8 mouse cellular contexts compared by ENCODE assay signal in the genomic region with DNA sequence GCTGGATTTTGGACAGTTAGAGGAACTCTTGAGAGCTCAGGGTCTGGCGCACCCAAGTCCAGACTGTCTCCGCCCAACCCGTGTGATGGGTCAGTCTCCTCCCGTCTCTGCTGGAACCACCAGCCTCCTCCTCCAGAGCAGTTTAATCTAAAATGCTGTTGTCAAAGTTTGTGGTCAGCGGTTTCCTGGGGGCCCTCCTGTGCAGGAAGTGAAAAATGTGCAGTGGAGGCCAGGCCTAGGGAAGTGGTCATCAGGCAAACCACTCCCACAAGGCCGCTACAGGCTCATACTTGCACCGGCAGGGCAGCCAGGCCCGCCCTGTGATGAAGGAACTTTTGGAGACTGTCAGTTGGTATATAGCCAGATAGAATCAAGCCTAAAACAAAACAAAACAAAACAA. TPM values are rescaled to one million over a fixed set of nuclear protein-coding genes. Genes with fewer than 3 reads are reported as not detected.
DNase-seq lines count a peak whose midpoint lies in the region; ATAC-seq and TF ChIP-seq lines count a peak whose summit lies in the region.

No protein-coding gene starts in this region.

- no peak overlapping the region for H3K4me3 ChIP-seq in lung, embryonic 14.5 days (ENCODE audit: low read depth, low read length)
- no peak overlapping the region for H3K4me3 ChIP-seq in lung, adult 2 months (replicated peaks; ENCODE audit: extremely low read depth, low read depth, low read length)
- no peak overlapping the region for H3K4me3 ChIP-seq in thymus, adult 2 months (ENCODE audit: control insufficient read depth, insufficient read depth, low read length)
- H3K4me3 ChIP-seq in hindbrain, embryonic 16.5 days (ENCODE audit: low read length) = no peak overlapping the region

- H3K9me3 ChIP-seq in lung, embryonic 14.5 days (ENCODE audit: low read depth, low read length) = no peaks in the 10 kb centered on the region; the same call in 1 of the 2 replicates
- H3K9me3 ChIP-seq in hindbrain, embryonic 16.5 days (ENCODE audit: control insufficient read depth, low read length) = peaks cover 2% of the 10 kb centered on the region; the same call in 1 of the 2 replicates

- H3K4me2 ChIP-seq in lung, embryonic 14.5 days = no peak overlapping the region
- H3K4me2 ChIP-seq in hindbrain, embryonic 16.5 days (ENCODE audit: low read length) = no peak overlapping the region

- TF ChIP-seq CTCF in lung, embryonic 14.5 days (IDR thresholded peaks at IDR 0.05; ENCODE audit: low read depth) = no peak
- TF ChIP-seq CTCF in lung, adult 2 months (IDR thresholded peaks at IDR 0.05; ENCODE audit: insufficient read depth, low read length) = no peak
- no peak for TF ChIP-seq CTCF in thymus, adult 2 months (IDR thresholded peaks at IDR 0.05; ENCODE audit: borderline replicate concordance, control insufficient read depth, extremely low read depth, insufficient read depth, low read length, poor library complexity)

- no peak for ATAC-seq in lung, embryonic 14.5 days (ENCODE audit: insufficient read depth)
- no peak for ATAC-seq in hindbrain, embryonic 16.5 days

- peaks cover 6% of the 10 kb centered on the region for H3K27me3 ChIP-seq in lung, embryonic 14.5 days (ENCODE audit: insufficient read depth, low read length)
- no peaks in the 10 kb centered on the region for H3K27me3 ChIP-seq in thymus, adult 2 months (ENCODE audit: control insufficient read depth, insufficient read depth, low read length)
- H3K27me3 ChIP-seq in hindbrain, embryonic 16.5 days (replicated peaks; ENCODE audit: control insufficient read depth, insufficient read depth, low read length) = peaks cover 15% of the 10 kb centered on the region

- TF ChIP-seq POLR2A in lung, adult 2 months (IDR thresholded peaks at IDR 0.05; ENCODE audit: borderline replicate concordance, extremely low read depth, low read depth, low read length) = no peak
- TF ChIP-seq POLR2A in thymus, adult 2 months (IDR thresholded peaks at IDR 0.05; ENCODE audit: control insufficient read depth, extremely low read depth, insufficient read depth, low read length, poor library complexity) = no peak

- H3K4me1 ChIP-seq in lung, embryonic 14.5 days (ENCODE audit: insufficient read depth) = peaks cover 8% of the 10 kb centered on the region
- H3K4me1 ChIP-seq in lung, adult 2 months (ENCODE audit: control insufficient read depth, insufficient read depth, low read length) = peaks cover 2% of the 10 kb centered on the region; the same call in 1 of the 2 replicates
- peaks cover 38% of the 10 kb centered on the region for H3K4me1 ChIP-seq in thymus, adult 2 months (replicated peaks; ENCODE audit: control insufficient read depth, insufficient read depth, low read length)
- H3K4me1 ChIP-seq in hindbrain, embryonic 16.5 days (ENCODE audit: control insufficient read depth, insufficient read depth, low read depth, low read length) = peaks cover 16% of the 10 kb centered on the region

- H3K27ac ChIP-seq in lung, embryonic 14.5 days (ENCODE audit: low read depth) = no peak overlapping the region
- H3K27ac ChIP-seq in thymus, adult 2 months (ENCODE audit: control insufficient read depth, insufficient read depth, low read length) = no peak overlapping the region
- H3K27ac ChIP-seq in hindbrain, embryonic 16.5 days (ENCODE audit: low read depth, low read length) = no peak overlapping the region

- intact Hi-C loops in heart, postnatal 25 days (cut with DNase I) = no loop called here

- 79% methylated on average over 8 of the region's 8 CpGs for WGBS in lung, embryonic 14.5 days
- WGBS in lung, adult 2 months = 76% methylated on average over 8 of the region's 8 CpGs
- WGBS in thymus, adult 2 months = 29% methylated on average over 8 of the region's 8 CpGs
- WGBS in hindbrain, embryonic 16.5 days = 88% methylated on average over 8 of the region's 8 CpGs

- no peak overlapping the region for H3K9ac ChIP-seq in lung, embryonic 14.5 days
- no peak overlapping the region for H3K9ac ChIP-seq in hindbrain, embryonic 16.5 days (ENCODE audit: low read depth, low read length)

- peak; percentile 32 for DNase-seq in lung, embryonic 14.5 days
- DNase-seq in lung, adult 2 months = no peak
- DNase-seq in heart, postnatal 25 days (ENCODE audit: low spot score) = peak; percentile 60
- DNase-seq in lung, postnatal 25 days (ENCODE audit: low spot score) = peak; percentile 84
- peak; percentile 34 for DNase-seq in thymus, adult 2 months
- no peak for DNase-seq in embryo, embryonic 11 days
- no peak for DNase-seq in cerebellum, adult 9-10 months

- H3K36me3 ChIP-seq in lung, embryonic 14.5 days (ENCODE audit: insufficient read depth) = no peaks in the 10 kb centered on the region
- no peaks in the 10 kb centered on the region for H3K36me3 ChIP-seq in thymus, adult 2 months (ENCODE audit: control insufficient read depth, insufficient read depth, low read length)
- no peaks in the 10 kb centered on the region for H3K36me3 ChIP-seq in hindbrain, embryonic 16.5 days (ENCODE audit: control insufficient read depth, insufficient read depth, low read length)

RNA-seq across cellular contexts. Expression of gene Plekhg3, which starts 6.7 kb away (rescaled TPM):
- polyA plus RNA-seq in lung, embryonic 14.5 days (2014; fragmentation: Nextera tagmentation; extraction: Ambion mirVana) = 9.0 and 9.7 TPM in 2 replicates
- polyA plus RNA-seq in lung, adult 2 months (2012; rRNA removed) = 19.5 and 20.4 TPM in 2 replicates
- total RNA-seq in heart, postnatal 25 days (2021) = 10 to 100 TPM; 13.5 to 16.6 TPM
- polyA plus RNA-seq in thymus, adult 2 months (2012; rRNA removed) = 12.0 and 13.6 TPM in 2 replicates
- 1.7 TPM in 2 replicates for polyA plus RNA-seq in hindbrain, embryonic 16.5 days (2015; fragmentation: Nextera tagmentation; extraction: Ambion mirVana)

Comparison
In these comparisons a context has a peak if more than half of its experiments do, and no peak if none do; other contexts are left out.
1. DNase-seq: peak in lung, embryonic 14.5 days (single experiment), heart, postnatal 25 days (single experiment), lung, postnatal 25 days (single experiment) and thymus, adult 2 months (single experiment); none in lung, adult 2 months (single experiment), embryo, embryonic 11 days (single experiment) and cerebellum, adult 9-10 months (single experiment).